Mouse (Mus musculus): ENCODE data around the gene Adcy7.
A peak's percentile ranks its signal among the peaks of the same experiment; 100 is the strongest.

Gene Adcy7

DNA sequence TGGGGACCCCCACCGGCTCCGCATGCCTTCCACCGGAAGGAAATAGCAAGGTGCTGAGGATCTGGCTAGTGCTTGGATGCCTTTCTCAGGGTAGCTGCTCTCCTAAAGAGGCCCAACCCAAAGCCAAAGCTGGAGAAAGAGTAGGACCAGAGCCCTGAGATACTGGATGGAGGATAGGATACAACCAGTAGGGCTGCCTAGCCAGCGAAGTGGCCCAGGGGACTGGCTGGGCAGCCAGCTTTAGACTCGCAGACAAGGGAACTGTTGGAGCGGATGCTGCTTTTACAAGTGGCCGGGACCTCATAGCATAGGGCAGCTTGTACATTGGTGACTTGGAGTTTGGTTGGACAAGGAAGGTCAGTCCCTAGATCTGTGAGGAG lies 838 bp downstream of the Adcy7 start:
- no peak for DNase-seq (ENCODE audit: low spot score)

GRCm38 (mm10) chr8:88274090-88274489 lies 1.9 kb downstream of the Adcy7 start:
- DNase-seq (ENCODE audit: low spot score) = no peak

GRCm38 (mm10) chr8:88279220-88279619 lies 7.0 kb downstream of the Adcy7 start:
- no peak for DNase-seq (ENCODE audit: low spot score)

DNA sequence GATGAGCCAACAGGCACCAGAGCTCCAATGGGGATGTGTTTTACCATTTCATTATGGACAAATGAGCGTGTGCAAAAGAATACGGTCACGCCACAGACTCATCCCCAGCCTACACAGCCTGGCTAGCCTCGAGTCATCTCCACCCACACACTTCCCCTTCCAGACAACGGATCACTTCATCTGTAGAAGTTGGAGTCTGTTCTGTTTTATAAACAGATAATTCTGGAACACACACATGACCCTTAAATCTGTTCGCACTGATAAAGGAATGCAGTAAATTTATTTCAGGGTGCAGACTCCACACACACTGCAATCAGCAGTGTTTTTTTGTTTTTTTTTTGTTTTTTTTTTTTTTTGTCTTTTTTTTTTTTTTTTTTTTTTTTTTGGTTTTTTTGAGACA lies 7.5 kb downstream of the Adcy7 start:
- no peak for DNase-seq (ENCODE audit: low spot score)

DNA sequence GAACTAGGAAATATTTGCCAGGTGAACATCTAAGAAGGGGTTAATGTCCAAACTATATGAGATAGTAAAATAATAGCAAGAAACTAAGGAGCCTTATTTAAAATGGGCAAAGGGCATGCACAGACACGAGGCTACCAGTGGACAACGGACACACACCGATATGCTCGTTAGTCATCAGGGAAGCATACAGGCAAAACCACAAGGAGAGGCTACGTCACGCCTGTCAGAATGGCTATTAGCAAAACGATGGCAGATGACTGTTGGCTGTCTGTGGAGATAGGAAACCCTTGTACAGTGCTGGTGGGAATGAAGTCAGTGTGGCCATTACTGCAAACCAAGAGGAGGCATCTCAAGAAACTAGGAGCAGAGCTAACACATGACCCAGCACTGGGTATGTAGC lies 8.7 kb downstream of the Adcy7 start:
- DNase-seq (ENCODE audit: low spot score) = no peak

- DNase-seq (ENCODE audit: low spot score) = peak; percentile 82
Measured at GRCm38 (mm10) chr8:88282684-88283083, 10.5 kb downstream of the Adcy7 start.

GRCm38 (mm10) chr8:88283243-88284115 lies 11.3 kb downstream of the Adcy7 start:
- no peak for DNase-seq (ENCODE audit: low spot score)

GRCm38 (mm10) chr8:88284738-88285137 lies 12.5 kb downstream of the Adcy7 start:
- DNase-seq (ENCODE audit: low spot score) = no peak

DNA sequence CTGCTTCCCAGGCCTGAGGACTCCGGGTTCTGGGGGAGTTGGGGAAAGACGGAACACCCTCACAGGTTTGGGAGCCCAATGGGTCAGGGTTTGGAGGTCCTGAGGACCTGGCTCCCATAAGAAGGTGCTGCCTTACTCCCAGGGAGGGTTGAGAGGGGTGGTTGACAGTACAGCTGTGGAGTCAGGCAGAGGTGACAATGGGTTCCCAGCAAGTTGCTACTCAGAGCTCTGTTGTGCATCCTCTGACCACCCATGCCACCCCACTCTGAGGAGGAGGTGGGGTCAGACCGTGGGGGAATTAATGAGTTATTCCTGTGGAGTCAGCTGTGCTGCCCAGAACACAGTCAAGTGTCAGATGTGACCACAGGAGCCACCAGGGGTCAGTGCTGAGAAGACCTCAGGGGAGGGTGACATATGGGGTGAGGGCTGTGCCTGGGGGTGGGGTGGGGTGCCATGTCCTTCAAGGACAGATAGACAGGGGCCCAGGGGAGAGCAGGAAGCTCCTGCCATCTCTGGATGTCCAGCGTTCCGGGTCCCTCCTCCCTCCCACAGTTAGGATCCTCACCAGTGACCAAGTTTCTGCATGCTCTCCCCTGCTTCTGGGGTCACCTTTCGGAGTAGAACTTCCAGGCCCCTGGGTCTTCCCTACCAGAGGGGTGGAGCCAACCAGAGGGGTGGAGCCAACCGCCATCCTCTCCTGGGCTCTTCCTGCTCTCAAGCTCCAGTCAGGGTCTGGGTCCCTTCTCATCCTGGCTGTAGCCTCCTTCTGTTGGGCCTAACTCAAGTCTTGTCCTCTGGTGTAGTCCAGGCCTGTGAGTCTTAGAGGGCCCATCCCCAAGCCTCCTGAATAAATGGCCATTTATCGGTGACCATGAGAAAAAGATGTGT lies 13.5 kb downstream of the Adcy7 start:
- no peak for DNase-seq (ENCODE audit: low spot score)

DNA sequence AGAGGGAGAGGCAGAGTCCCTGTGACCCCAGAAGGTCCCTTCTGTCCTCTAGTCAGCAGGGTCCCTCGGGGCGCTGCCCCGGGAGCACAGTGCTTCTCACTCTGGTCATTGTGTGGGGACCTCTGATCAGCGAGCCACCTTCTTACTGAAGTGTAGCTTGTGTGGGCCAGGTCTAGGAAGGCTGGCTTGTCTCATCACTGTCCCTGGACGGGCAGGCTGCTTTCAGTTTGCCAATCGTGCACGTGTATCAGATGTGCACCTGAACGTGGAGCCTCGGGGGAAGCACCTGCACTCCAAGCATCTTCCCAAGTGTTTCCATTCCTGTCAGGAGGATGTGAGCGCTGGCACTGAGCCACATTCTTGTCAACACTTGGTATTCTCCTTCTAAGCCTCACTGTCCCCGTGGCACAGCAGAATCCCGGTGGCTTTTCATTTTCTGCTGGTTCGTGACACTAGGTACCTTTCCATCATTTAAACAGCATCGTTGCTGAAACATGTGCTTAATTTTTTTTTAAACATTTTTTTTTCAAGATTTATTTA lies 14.3 kb downstream of the Adcy7 start:
- no peak for DNase-seq (ENCODE audit: low spot score)

DNA sequence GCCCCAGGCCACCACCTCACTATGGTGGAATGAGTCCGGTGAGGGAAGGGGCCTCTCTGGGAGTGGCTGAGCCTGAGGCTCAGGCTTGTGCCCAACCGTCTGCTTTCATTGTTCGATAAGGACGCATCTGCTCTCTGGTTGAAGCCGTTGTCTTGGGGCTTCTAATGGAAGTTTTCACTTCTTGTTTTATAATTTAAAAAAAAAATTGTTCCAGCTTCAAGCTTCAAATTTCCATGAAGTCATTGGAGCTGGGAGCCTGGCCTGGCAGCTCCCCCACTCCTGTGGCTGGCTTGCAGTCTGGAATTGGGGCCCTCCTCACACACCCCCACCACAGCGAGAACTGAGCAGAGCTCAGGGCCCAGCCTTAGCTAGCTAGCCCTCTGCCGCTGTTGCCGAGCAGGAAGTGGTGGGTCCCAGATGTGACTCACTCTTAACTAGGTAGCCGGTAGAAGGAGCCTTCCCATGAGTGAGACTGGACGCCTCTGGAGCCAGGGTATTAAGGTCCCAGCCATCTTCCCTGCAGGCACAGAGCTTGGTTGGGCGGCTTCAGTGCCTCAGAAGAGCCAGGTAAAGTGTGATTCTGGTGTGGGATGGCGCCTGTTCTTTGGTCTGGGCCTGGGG lies 16.5 kb downstream of the Adcy7 start:
- no peak for DNase-seq (ENCODE audit: low spot score)

DNA sequence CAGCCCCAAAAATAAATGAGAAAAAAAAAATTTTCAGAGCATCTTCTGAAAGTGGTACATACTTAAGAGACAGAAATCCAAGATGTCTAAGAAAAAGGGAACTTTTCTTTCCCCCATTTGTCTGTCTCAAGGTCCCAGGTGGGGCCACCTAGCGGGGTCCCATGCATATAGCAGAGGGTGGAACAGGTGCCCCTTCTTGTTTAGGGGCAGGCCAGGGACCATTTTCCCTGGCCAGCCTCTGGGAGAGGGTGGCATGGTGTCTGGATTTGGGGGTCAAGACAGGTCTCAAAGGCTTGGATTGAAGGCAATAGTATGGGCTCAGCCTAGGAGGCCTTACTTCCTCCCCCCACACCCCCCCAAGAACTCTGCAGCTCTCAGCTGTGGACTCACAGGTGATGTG lies 17.7 kb downstream of the Adcy7 start:
- DNase-seq (ENCODE audit: low spot score) = no peak

DNA sequence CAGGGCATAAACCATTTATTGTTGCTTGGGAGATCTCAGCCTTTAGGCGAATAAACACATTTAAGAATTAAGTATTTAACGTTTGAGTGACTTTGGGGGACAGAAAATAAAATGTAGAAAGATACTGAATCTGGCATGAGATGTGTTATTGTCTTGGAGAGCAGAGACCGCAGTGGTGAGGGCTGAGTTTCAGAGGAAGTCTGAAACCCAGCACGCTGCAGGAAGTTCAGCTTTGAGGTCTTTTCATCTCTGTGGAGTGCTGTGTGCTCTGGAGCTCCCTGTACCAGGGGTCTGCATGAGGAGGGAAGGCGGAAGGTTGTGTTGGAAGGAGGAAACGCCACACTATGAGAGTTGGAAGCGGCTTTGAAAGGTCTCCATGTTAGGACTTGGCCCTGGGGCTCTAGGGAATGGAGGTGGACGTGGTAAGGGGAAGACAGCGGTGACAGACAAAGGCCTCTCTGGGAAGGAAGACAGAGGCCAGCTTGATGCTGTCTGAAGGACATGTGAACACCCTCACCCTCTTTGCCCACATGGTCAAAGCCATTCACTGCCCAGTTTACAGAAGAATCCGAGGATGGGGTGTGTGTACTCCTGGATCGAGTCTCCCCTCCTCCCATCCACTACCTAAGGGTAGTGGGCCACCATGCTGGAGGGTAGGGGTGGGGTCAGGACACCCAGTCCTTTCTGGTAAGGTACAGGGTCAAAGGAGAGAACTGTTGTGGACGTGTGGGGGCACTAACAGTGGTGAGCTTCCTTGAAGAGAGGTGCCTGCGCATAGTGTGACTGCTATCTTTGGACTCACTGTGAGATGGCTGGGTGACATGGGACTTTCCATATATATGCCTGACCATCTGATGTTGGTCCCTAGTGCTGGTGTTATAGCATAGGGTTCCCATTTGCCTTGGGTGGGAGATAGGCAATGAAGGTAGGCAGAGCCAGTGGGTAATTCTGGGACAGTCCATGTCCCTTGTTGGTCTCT lies 18.4 kb downstream of the Adcy7 start:
- DNase-seq (ENCODE audit: low spot score) = no peak

DNA sequence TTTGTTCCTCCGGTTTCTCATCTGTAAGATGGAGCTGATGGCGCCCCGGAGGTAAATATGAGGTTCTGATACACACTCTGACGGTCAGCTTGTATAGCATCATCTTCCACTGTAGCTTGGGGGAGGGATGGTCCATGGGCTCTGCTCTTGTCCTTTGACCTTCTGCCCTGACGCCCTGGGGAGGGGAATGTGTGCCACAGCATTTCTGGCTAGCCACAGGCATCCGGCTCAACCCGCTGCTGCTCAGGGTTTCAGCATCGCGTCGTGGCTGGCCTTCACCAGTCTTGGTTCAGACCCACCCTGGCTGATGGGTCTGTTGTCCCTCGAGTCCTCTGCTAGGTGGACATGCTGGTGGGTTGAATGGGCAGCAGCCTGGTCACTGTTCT lies 19.1 kb downstream of the Adcy7 start:
- DNase-seq (ENCODE audit: low spot score) = no peak

- no peak for DNase-seq (ENCODE audit: low spot score)
Measured at GRCm38 (mm10) chr8:88292926-88293325, 20.7 kb downstream of the Adcy7 start.

GRCm38 (mm10) chr8:88293590-88294356 lies 21.6 kb downstream of the Adcy7 start:
- DNase-seq (ENCODE audit: low spot score) = no peak

GRCm38 (mm10) chr8:88294977-88295376 lies 22.8 kb downstream of the Adcy7 start:
- DNase-seq (ENCODE audit: low spot score) = no peak

- peak; percentile 38 for DNase-seq (ENCODE audit: low spot score)
Measured at GRCm38 (mm10) chr8:88297976-88298732, 26.0 kb downstream of the Adcy7 start.

DNA sequence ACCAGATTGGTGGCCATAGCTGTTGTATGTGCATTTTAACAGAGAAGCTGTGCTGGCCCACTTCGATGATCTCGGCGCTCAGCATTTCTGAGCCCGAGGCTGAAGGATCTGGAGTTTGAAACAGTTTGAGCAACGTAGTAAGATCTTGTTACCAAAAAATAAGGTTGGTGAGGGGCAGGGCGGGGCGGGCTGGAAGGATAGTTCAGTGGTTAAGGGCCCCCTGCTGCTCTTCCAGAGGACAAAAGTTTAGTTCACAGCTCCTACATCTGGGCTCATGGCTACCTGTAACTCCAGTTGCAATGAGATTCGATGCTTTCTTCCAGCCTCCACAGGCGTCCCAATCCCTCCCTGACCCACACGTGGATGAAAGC lies 26.5 kb downstream of the Adcy7 start:
- DNase-seq (ENCODE audit: low spot score) = no peak
